Mouse (Mus musculus): ENCODE results near the gene Nccrp1.

Nccrp1 gene

GRCm38 (mm10) chr7:28547154-28547553, at the start of gene Nccrp1:
Gene Nccrp1, minus strand, starts transcription at chr7:28547254.
- no peak for DNase-seq (ENCODE audit: low read depth, low spot score)

GRCm38 (mm10) chr7:28595751-28596435, 48.8 kb upstream of the Nccrp1 start:
- DNase-seq (ENCODE audit: low read depth, low spot score), result no peak

- DNase-seq (ENCODE audit: low read depth, low spot score), result no peak
Measured at GRCm38 (mm10) chr7:28593206-28594111, 46.4 kb upstream of the Nccrp1 start.

GRCm38 (mm10) chr7:28591862-28592261, 44.8 kb upstream of the Nccrp1 start:
- DNase-seq (ENCODE audit: low read depth, low spot score), result no peak

GRCm38 (mm10) chr7:28587644-28588043, 40.6 kb upstream of the Nccrp1 start:
- DNase-seq (ENCODE audit: low read depth, low spot score), result no peak

- no peak for DNase-seq (ENCODE audit: low read depth, low spot score)
Measured at GRCm38 (mm10) chr7:28586663-28587411, 39.8 kb upstream of the Nccrp1 start.

- DNase-seq (ENCODE audit: low read depth, low spot score), result no peak
Measured at GRCm38 (mm10) chr7:28585001-28585400, 37.9 kb upstream of the Nccrp1 start.

- DNase-seq (ENCODE audit: low read depth, low spot score), result peak; percentile 42
Measured at GRCm38 (mm10) chr7:28584468-28584867, 37.4 kb upstream of the Nccrp1 start.

- DNase-seq (ENCODE audit: low read depth, low spot score), result peak; percentile 59
Measured at GRCm38 (mm10) chr7:28583570-28584344, 36.7 kb upstream of the Nccrp1 start.

- DNase-seq (ENCODE audit: low read depth, low spot score), result peak; percentile 36
Measured at GRCm38 (mm10) chr7:28582841-28583240, 35.8 kb upstream of the Nccrp1 start.

- no peak for DNase-seq (ENCODE audit: low read depth, low spot score)
Measured at GRCm38 (mm10) chr7:28581721-28582120, 34.7 kb upstream of the Nccrp1 start.

- no peak for DNase-seq (ENCODE audit: low read depth, low spot score)
Measured at GRCm38 (mm10) chr7:28579826-28580225, 32.8 kb upstream of the Nccrp1 start.

GRCm38 (mm10) chr7:28578543-28579053, 31.5 kb upstream of the Nccrp1 start:
- no peak for DNase-seq (ENCODE audit: low read depth, low spot score)

- no peak for DNase-seq (ENCODE audit: low read depth, low spot score)
Measured at GRCm38 (mm10) chr7:28577826-28578542, 30.9 kb upstream of the Nccrp1 start.

- no peak for DNase-seq (ENCODE audit: low read depth, low spot score)
Measured at GRCm38 (mm10) chr7:28576271-28576914, 29.3 kb upstream of the Nccrp1 start.

GRCm38 (mm10) chr7:28575597-28575996, 28.5 kb upstream of the Nccrp1 start:
- DNase-seq (ENCODE audit: low read depth, low spot score), result no peak

- no peak for DNase-seq (ENCODE audit: low read depth, low spot score)
Measured at GRCm38 (mm10) chr7:28573236-28573635, 26.2 kb upstream of the Nccrp1 start.

GRCm38 (mm10) chr7:28572689-28573088, 25.6 kb upstream of the Nccrp1 start:
- DNase-seq (ENCODE audit: low read depth, low spot score), result no peak

GRCm38 (mm10) chr7:28570982-28571682, 24.1 kb upstream of the Nccrp1 start:
- no peak for DNase-seq (ENCODE audit: low read depth, low spot score)

Measured in c-Kit-negative CD71-positive TER-119-positive erythroid progenitor cells, embryonic 14.5 days (primary cell).